8 mouse cellular contexts compared by ENCODE assay signal in genomic region chr1:92215131-92215638, GRCm38 (mm10). TPM values are rescaled to one million over a fixed set of nuclear protein-coding genes. Genes with fewer than 3 reads are reported as not detected.
A peak's percentile ranks its signal among the peaks of the same experiment; 100 is the strongest.
DNase-seq lines count a peak whose midpoint lies in the region; ATAC-seq and TF ChIP-seq lines count a peak whose summit lies in the region.

No protein-coding gene starts in this region.

- H3K27me3 ChIP-seq in neural tube, embryonic 13.5 days, result peaks cover 23% of the 10 kb centered on the region
- no peaks in the 10 kb centered on the region for H3K27me3 ChIP-seq in heart, adult 2 months (ENCODE audit: control insufficient read depth, insufficient read depth, low read length)
- H3K27me3 ChIP-seq in myocyte (ENCODE audit: control insufficient read depth, insufficient read depth, insufficient read length), result no peaks in the 10 kb centered on the region

- TF ChIP-seq POLR2A in heart, adult 2 months (IDR thresholded peaks at IDR 0.05; ENCODE audit: insufficient read depth, low read depth, low read length), result no peak
- TF ChIP-seq POLR2A in myocyte (IDR thresholded peaks at IDR 0.05; ENCODE audit: insufficient read length, low read depth), result no peak

- intact Hi-C loops in heart, adult 2 months (cut with DNase I), result loop anchor here (5.0 kb wide), 1 partner anchor 33 kb away; no protein-coding TSS in a partner anchor

- H3K4me1 ChIP-seq in neural tube, embryonic 13.5 days (replicated peaks), result peaks cover 42% of the 10 kb centered on the region
- peaks cover 17% of the 10 kb centered on the region for H3K4me1 ChIP-seq in heart, adult 2 months (ENCODE audit: control insufficient read depth, insufficient read depth, low read length)

- DNase-seq in neural tube, embryonic 10.5 days (ENCODE audit: extremely low spot score, low spot score), result no peak
- DNase-seq in brain, adult 2 months (ENCODE audit: low read depth, low spot score), result peak; percentile 43
- peak; percentile 40 to 58 for DNase-seq in heart, adult 2 months
- DNase-seq in layer of hippocampus, adult 11-12 months (ENCODE audit: low spot score), result no peak
- DNase-seq in spleen, postnatal 4 days (ENCODE audit: low spot score in 2 of 2), result no peak

- ATAC-seq in neural tube, embryonic 13.5 days (ENCODE audit: low read depth), result no peak
- no peak for ATAC-seq in activated CD4-positive, CD25-positive, alpha-beta regulatory T cell, adult 4 months

- whole genome bisulfite sequencing in neural tube, embryonic 13.5 days, result 83% methylated on average over 8 of the region's 8 CpGs
- 33% methylated on average over 8 of the region's 8 CpGs for WGBS in heart, adult 2 months

- no peaks in the 10 kb centered on the region for H3K36me3 ChIP-seq in neural tube, embryonic 13.5 days
- peaks cover 2% of the 10 kb centered on the region; the same call in 1 of the 2 replicates for H3K36me3 ChIP-seq in heart, adult 2 months (ENCODE audit: control insufficient read depth, insufficient read depth, low read length)
- no peaks in the 10 kb centered on the region for H3K36me3 ChIP-seq in myocyte (ENCODE audit: control insufficient read depth, insufficient read depth)

- H3K9ac ChIP-seq in neural tube, embryonic 13.5 days, result no peak overlapping the region
- peak overlapping the region; percentile 40; the same call in 1 of the 2 replicates for H3K9ac ChIP-seq in heart, adult 2 months (ENCODE audit: low read depth, low read length)

- no peak overlapping the region for H3K4me3 ChIP-seq in neural tube, embryonic 13.5 days
- no peak overlapping the region for H3K4me3 ChIP-seq in heart, adult 2 months
- H3K4me3 ChIP-seq in myocyte, result no peak overlapping the region

- no peaks in the 10 kb centered on the region for H3K79me2 ChIP-seq in heart, adult 2 months (replicated peaks; ENCODE audit: control insufficient read depth, insufficient read depth, low read length)
- H3K79me2 ChIP-seq in myocyte (ENCODE audit: control insufficient read depth, insufficient read depth), result no peaks in the 10 kb centered on the region

- TF ChIP-seq EP300 in heart, adult 2 months (IDR thresholded peaks at IDR 0.05; ENCODE audit: insufficient read depth, low read depth, low read length), result no peak

- no peak for TF ChIP-seq CTCF in heart, adult 2 months (IDR thresholded peaks at IDR 0.05)

- H3K4me2 ChIP-seq in neural tube, embryonic 13.5 days, result no peak overlapping the region
- H3K4me2 ChIP-seq in myocyte (ENCODE audit: low read depth), result peak overlapping the region; percentile 55

- H3ac ChIP-seq in myocyte (ENCODE audit: control insufficient read depth, insufficient read length), result no peak overlapping the region

- H3K27ac ChIP-seq in neural tube, embryonic 13.5 days (replicated peaks), result 0 out of 2 replicates have a peak overlapping the region, but pooled peaks have one; percentile 38
- H3K27ac ChIP-seq in heart, adult 2 months, result peak overlapping the region; percentile 78

- no peaks in the 10 kb centered on the region for H3K9me3 ChIP-seq in neural tube, embryonic 13.5 days

TF ChIP-seq in myocyte, 11 proteins besides CTCF, POLR2A, EP300 and RAD21:
- TF ChIP-seq CEBPB (IDR thresholded peaks at IDR 0.05; ENCODE audit: insufficient read depth, poor library complexity, severe bottlenecking) (peak; percentile 64), TCF3 (IDR thresholded peaks at IDR 0.05; ENCODE audit: insufficient read length, low read depth) (no peak)

RNA-seq across cellular contexts. Expression of gene Hdac4, which starts 19.7 kb away (rescaled TPM):
- 27.5 and 28.7 TPM in 2 replicates for polyA plus RNA-seq in neural tube, embryonic 13.5 days (2015; fragmentation: Nextera tagmentation; extraction: Ambion mirVana)
- total RNA-seq in heart, adult 2 months (2021), result 10 to 100 TPM; 41.3 to 45.1 TPM
- polyA plus RNA-seq in heart, adult 2 months (2012; rRNA removed), result 15.6 and 20.7 TPM in 2 replicates
- 21.2 TPM for polyA plus RNA-seq in myocyte (2012; fragmentation: generic; extraction: Trizol)
- polyA plus RNA-seq in activated CD4-positive, CD25-positive, alpha-beta regulatory T cell, adult 4 months (2017; shearing (Covaris generic)), result 10 to 100 TPM; 46.3 to 62.1 TPM

Comparison
In these comparisons a context has a peak if more than half of its experiments do, and no peak if none do; other contexts are left out.
1. DNase-seq: peak in brain, adult 2 months (single experiment) and heart, adult 2 months (2 of 2); none in neural tube, embryonic 10.5 days (single experiment), layer of hippocampus, adult 11-12 months (single experiment) and spleen, postnatal 4 days (0 of 2).